Mouse (Mus musculus) heart, adult 2 months (tissue): ENCODE measurements around the gene Hdac5. TPM values are rescaled to one million over a fixed set of nuclear protein-coding genes. Genes with fewer than 3 reads are reported as not detected.

Experiments
- DNase-seq, 2 experiments: peaks; one replicate each; pipeline ENCODE4 v3.0.0; 2021
- H3K27ac ChIP-seq: fragments of 200-600 bp; 2 replicates; pipeline ENCODE4 v1.8.1; 2022
- H3K27me3 ChIP-seq: fragments of 200-500 bp; 2 replicates; pipeline ENCODE4 v1.6.1; 2012; ENCODE audit warnings: mild to moderate bottlenecking, low read length, inconsistent platforms, mixed read lengths; ENCODE audit not compliant: control insufficient read depth, insufficient read depth
- H3K36me3 ChIP-seq: fragments of 200-500 bp; 2 replicates; pipeline ENCODE4 v1.6.1; 2012; ENCODE audit warnings: low read length, inconsistent platforms; ENCODE audit not compliant: control insufficient read depth, insufficient read depth
- H3K4me1 ChIP-seq: fragments of 200-500 bp; 2 replicates; pipeline ENCODE4 v1.6.1; 2011; ENCODE audit warnings: low read length; ENCODE audit not compliant: control insufficient read depth, insufficient read depth
- H3K4me3 ChIP-seq: fragments of 200-600 bp; 2 replicates; pipeline ENCODE4 v1.8.1; 2022
- H3K79me2 ChIP-seq: fragments of 200-500 bp; replicated peaks from 2 replicates; pipeline ENCODE4 v1.6.1; 2012; ENCODE audit warnings: mild to moderate bottlenecking, inconsistent platforms, low read length, moderate library complexity, mixed read lengths; ENCODE audit not compliant: control insufficient read depth, insufficient read depth
- H3K9ac ChIP-seq: fragments of 200-500 bp; 2 replicates; pipeline ENCODE4 v1.6.1; 2012; ENCODE audit warnings: low read depth, mild to moderate bottlenecking, control low read depth, inconsistent platforms, low read length, mixed read lengths
- CTCF ChIP-seq: fragments of 200-600 bp; IDR thresholded peaks from 2 replicates; pipeline ENCODE4 v1.8.1; 2022; ENCODE audit warnings: antibody characterized with exemption, mild to moderate bottlenecking, moderate library complexity
- EP300 ChIP-seq: fragments of 200-500 bp; IDR thresholded peaks from 2 replicates; pipeline ENCODE4 v1.6.1; 2011; ENCODE audit warnings: low read depth, low read length, control low read depth; ENCODE audit not compliant: insufficient read depth
- POLR2A ChIP-seq: fragments of 200-500 bp; IDR thresholded peaks from 2 replicates; pipeline ENCODE4 v1.6.1; 2011; ENCODE audit warnings: mild to moderate bottlenecking, low read depth, low read length, control low read depth; ENCODE audit not compliant: insufficient read depth
- WGBS: fragments of 180-500 bp; shearing (Covaris S2); methylation state at CpG from one replicate; pipeline ENCODE4 v1.1.7; 2018; 5-methylcytosine and 5-hydroxymethylcytosine counted together
- intact Hi-C: fragments of 180-260 bp; cut with DNase I; formaldehyde crosslinking; loops from one replicate; pipeline ENCODE4 v1.15.1; 2025
- polyA plus RNA-seq: library from polyadenylated mRNA; depleted of rRNA; stranded (reverse); fragments of >200 nt; gene quantifications from 2 replicates; pipeline ENCODE4 v1.2.3, GENCODE M21; 2012
- total RNA-seq, 2 experiments: library from RNA; stranded (reverse); gene quantifications; 2 replicates each; pipeline ENCODE4 v1.2.3; 2021

Gene Hdac5
- total and polyA plus RNA-seq, 3 experiments = 92.6 to 137 (median 113) TPM

DNA sequence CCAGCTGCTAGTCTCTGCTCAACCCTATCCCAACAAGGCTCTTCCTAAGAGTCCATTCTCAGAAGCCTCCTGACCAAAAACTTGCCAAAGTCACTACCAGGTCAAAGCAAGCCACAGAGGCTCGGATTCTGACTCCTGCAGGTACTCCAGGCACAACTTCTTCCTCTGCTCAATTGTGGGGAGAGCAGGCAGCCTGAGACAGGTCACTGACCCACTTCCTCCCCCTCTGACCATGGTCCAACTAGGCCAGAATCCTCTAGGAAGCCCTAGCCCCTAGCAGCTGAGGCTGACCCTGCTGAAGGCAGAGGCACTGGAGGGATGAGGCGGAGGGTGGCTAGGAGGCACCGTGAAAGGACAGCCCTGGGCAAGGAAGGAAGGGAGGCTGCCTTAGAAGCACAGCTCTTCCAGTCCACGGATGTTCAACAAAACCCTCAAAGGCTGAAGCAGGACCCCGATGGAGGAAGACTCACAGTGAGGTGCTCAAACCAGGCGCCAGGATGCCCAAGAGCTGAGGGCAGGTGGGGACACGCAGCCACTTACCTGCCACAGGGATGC, 12.0 kb downstream of the Hdac5 start:
- peak in 1 of 2 experiments; percentile 51 for DNase-seq
- H3K27ac ChIP-seq = peak overlapping the region; percentile 91
- intact Hi-C loops = no loop called here
- WGBS = 19% methylated on average over 7 of the region's 7 CpGs
- H3K27me3 ChIP-seq = no peaks in the 10 kb centered on the region
- no peak for TF ChIP-seq EP300
- no peak for TF ChIP-seq CTCF
- TF ChIP-seq POLR2A = no peak
- H3K4me1 ChIP-seq = peaks cover 50% of the 10 kb centered on the region
- peaks cover 7% of the 10 kb centered on the region; the same call in 1 of the 2 replicates for H3K36me3 ChIP-seq
- peak overlapping the region; percentile 68 for H3K4me3 ChIP-seq
- H3K79me2 ChIP-seq = peaks cover 3% of the 10 kb centered on the region
- peak overlapping the region; percentile 74 for H3K9ac ChIP-seq

DNA sequence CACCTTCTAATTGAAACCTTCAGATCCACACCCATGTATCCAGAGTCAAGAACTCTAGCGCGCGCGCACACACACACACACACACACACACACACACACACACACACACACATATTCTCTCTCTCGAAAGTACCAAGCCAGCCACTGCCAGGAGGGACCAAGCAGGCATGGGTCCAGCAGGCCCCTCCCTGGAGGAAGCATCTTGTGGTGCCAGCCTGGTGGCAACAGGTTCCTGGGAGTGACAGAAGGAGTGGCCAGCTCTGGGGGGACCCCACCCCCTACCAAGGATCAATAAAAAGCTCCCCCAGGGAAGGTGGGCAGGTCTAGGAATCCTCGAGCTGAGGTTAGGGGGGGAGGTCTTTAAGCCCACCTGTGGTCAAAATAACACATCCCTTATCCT, 12.6 kb downstream of the Hdac5 start:
- Histone ChIP-seq H3K9ac (peak overlapping the region; percentile 74), H3K27me3 (no peaks in the 10 kb centered on the region), H3K4me3 (peak overlapping the region; percentile 68), H3K36me3 (peaks cover 3% of the 10 kb centered on the region; the same call in 1 of the 2 replicates), H3K4me1 (peaks cover 48% of the 10 kb centered on the region), H3K79me2 (peaks cover 3% of the 10 kb centered on the region), H3K27ac (peak overlapping the region; percentile 91)
- WGBS = 18% methylated on average over 6 of the region's 6 CpGs
- peak in 1 of 2 experiments; percentile 60 for DNase-seq
- TF ChIP-seq CTCF (no peak), POLR2A (no peak), EP300 (no peak)
- intact Hi-C loops = no loop called here

GRCm38 (mm10) chr11:102216886-102217240, 13.1 kb downstream of the Hdac5 start:
- H3K27me3 ChIP-seq = no peaks in the 10 kb centered on the region
- intact Hi-C loops = no loop called here
- DNase-seq = peak in 1 of 2 experiments; percentile 52

DNA sequence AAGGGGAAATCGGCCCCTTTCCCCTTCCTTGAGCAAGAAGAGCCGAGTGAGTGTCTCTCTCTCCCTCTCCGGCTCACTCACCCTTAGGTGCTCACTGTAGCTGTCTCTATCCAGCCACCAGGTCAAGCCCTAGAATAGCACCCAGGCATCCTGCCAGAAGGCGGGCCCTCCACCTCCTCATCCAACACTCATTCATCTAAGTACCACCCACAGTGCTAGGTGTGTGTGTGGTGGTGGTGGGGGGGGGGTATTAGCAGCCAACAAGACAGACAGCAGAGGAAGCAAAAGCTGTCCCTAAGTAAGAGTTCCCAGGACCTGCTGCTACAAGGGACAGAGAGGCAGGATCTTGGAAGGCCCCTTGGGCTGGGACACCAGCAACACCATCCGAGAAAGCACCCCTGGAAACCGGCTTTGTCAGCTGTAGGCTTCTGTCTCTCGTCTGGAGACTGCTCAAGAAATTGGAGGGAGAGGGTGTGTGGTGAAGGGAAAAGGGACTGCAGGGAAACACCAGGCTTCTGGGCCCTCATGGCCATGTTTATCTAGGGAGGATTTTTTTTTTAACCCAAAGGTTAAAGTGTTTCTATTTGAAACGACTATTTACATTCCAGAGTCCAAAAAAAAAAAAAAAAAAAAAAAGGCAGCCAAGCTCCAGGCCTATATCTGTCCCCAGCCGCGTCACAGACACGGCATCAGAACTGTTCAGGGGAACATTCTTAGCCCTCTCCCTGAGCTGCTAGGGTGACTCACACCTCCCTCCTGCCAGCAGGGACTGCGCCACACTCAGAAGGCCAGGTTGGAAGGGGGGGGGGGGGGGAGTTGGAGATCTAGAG, 13.7 kb downstream of the Hdac5 start:
- no peaks in the 10 kb centered on the region for H3K27me3 ChIP-seq
- TF ChIP-seq EP300 (peak; percentile 33; the same call in 1 of the 2 replicates), CTCF (no peak), POLR2A (peak; percentile 24; the same call in 1 of the 2 replicates)
- H3K79me2 ChIP-seq = peaks cover 5% of the 10 kb centered on the region
- intact Hi-C loops = no loop called here
- DNase-seq = peak; percentile 68 to 81
- WGBS = 13% methylated on average over 12 of the region's 12 CpGs
- peak overlapping the region; percentile 32 for H3K4me3 ChIP-seq
- peaks cover 3% of the 10 kb centered on the region; the same call in 1 of the 2 replicates for H3K36me3 ChIP-seq
- H3K27ac ChIP-seq = peak overlapping the region; percentile 92
- peak overlapping the region; percentile 62 for H3K9ac ChIP-seq
- H3K4me1 ChIP-seq = peaks cover 48% of the 10 kb centered on the region

More at GRCm38 (mm10) chr11:102216886-102217240, 13.1 kb downstream of the Hdac5 start:
- H3K4me3 ChIP-seq = peak overlapping the region; percentile 68
- TF ChIP-seq EP300 (no peak), CTCF (no peak), POLR2A (no peak)
- H3K79me2 ChIP-seq = peaks cover 4% of the 10 kb centered on the region
- H3K27ac ChIP-seq = peak overlapping the region; percentile 91
- peaks cover 47% of the 10 kb centered on the region for H3K4me1 ChIP-seq
- WGBS = 19% methylated on average over 5 of the region's 5 CpGs
- peak overlapping the region; percentile 74 for H3K9ac ChIP-seq
- H3K36me3 ChIP-seq = peaks cover 3% of the 10 kb centered on the region; the same call in 1 of the 2 replicates

- Histone ChIP-seq H3K27ac (peak overlapping the region; percentile 92), H3K4me3 (peak overlapping the region; percentile 32), H3K79me2 (peaks cover 5% of the 10 kb centered on the region), H3K36me3 (peaks cover 3% of the 10 kb centered on the region; the same call in 1 of the 2 replicates), H3K4me1 (peaks cover 48% of the 10 kb centered on the region), H3K9ac (peak overlapping the region; percentile 62), H3K27me3 (no peaks in the 10 kb centered on the region)
- TF ChIP-seq POLR2A = no peak
- no peak for TF ChIP-seq CTCF
- TF ChIP-seq EP300 = no peak
- 15% methylated on average over 11 of the region's 11 CpGs for WGBS
- peak; percentile 24 to 27 for DNase-seq
- intact Hi-C loops = no loop called here
Observed at GRCm38 (mm10) chr11:102215511-102215910, 14.5 kb downstream of the Hdac5 start.
